Mouse (Mus musculus): ENCODE results near the gene Cdh22.

The Cdh22 gene

DNA sequence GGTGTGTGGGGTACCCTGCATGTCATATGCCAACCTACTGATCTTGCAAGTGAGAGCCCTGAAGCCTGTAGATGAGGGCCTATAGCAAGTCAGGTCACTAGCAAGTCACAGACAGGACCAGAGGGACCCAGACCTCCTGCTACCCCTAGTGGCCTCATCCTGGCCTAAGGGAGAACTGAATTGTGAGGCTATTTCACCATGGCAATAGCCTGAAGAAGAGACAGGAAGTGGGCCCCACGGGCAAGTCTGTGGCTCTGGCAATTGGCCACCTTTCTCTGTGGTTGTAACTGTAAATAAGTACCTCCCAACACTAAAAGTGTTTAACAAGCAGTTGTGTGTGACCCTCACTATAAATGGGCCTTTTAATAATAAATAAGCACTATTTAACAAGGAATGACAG lies 16.2 kb upstream of the Cdh22 start:
- 36% methylated on average over 1 of the region's 1 CpGs for WGBS

DNA sequence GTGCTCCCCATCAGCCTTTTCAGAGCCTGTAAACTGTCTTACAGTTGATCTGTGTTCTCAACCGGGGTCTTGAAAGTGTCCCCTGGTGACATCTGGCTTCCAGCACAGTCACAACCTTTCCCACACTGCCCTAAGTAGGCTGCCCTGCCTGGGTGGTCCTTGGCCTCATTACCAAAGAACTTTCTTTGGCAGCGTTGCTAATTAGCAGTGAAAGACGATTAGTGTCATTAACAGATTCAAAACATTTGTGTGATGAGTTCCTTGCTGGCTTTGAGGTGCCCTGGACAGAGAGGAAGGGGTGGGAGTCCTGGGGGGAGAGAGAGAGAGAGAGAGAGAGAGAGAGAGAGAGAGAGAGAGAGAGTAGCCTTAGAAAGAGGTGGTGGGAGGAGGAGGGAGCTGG lies 14.3 kb upstream of the Cdh22 start:
- WGBS: 41% methylated on average over 3 of the region's 3 CpGs

DNA sequence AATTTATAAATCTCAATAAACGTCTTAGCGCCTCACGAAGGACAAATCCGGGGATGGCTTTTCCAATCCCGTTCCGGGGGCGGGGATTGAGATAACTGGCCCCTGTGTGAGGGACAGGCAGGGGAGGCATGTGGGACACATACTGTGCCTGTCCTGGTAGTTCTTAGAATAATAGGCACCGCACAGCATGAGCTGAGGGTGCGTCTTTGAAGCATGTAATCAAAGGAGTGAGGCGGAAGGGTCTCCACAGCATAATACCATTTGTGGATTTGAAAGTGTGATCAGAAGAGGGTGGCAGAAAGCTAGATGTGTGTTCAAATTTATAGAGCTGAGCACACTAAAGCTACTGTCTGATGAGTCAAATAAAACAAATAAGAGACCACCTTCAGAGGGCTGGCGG lies 11.7 kb upstream of the Cdh22 start:
- 61% methylated on average over 11 of the region's 11 CpGs for WGBS

DNA sequence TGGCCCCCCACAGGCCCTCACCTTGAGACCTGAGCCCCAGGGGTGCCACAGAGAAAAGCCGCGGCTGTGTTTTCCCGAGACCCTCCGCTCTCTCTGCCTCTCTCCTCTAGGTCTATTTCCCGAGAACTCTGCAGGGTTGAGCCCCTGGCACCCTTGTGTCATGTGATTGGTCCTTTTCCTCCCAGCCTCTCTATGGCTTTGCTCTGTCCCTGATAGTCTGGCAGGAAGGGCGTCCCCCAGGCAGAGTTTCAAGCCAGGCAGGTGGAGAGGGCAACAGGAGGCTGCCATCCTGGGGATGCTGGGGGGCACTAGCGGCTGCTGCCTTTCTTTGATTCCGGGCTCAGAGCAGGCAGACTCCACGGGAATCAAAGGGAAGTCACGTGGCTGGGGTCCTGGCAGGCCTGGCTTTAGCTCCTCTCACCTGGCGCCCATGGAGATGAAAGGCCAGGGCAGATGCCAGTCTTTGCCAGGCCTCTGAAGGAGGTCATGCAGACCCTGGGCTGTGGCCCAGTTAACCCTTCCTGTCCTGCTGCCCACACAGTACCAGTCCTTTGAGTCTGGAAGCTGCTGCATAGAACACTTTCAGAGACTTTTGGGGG lies 8.6 kb upstream of the Cdh22 start:
- WGBS: 40% methylated on average over 11 of the region's 11 CpGs

DNA sequence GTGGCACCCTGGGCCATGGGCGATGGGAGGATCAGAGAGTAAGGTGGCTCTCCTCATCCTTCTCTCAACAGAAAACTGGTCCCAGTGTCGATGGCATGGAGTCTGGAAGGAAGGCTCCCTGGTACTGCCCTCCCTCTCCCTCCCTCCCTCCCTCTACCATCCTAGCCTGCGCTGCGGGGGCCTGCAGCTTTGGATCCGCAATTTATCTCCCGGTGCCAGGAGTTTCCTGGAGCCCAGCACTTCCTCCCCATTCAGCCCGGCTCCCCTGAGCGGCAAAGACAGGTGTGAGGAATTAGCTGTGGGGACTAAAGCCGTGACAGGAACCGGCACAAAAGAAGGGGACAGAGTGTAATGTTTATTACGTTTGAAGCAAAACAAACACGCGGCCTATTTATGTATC lies 7.9 kb upstream of the Cdh22 start:
- 20% methylated on average over 13 of the region's 13 CpGs for WGBS

DNA sequence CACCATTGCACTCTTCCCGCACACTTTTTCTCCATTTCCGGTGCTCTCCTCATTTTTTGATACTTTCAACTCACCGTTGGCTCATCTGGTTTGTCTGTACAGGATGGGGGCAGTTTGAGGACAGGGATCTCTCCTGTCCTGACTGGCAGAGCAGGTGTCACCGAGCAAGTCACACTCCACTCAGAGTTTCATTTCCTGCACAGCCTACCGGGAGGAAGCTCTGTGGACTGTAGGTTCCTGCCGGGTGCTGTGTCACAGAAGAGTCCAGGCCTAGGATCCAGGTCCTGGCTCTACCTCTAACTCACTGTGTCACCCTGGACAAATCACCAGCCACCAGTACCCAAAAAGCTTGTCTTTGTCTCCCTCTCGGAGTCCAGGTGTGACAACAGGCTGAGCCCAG lies 7.1 kb upstream of the Cdh22 start:
- WGBS: 73% methylated on average over 7 of the region's 7 CpGs

DNA sequence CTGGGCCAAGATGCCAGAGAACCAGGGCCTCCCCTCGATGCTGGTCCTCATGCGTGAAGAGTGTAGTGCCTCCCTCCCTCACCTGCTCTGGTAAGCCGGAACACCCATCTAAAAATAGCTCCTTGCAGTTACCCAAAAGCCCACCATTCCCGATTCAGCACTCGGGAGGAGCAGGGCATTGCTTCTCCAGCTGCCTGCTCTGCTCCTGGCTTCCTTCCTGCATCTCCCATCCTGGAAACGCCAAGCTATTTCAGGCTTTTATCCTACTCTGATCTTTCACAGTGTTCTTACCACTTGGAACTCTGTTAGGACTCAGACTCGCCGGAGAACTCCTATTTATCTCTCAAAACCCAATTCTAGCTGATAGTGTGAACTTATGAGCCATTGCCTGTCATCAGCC lies 5.7 kb upstream of the Cdh22 start:
- WGBS: 23% methylated on average over 8 of the region's 8 CpGs

DNA sequence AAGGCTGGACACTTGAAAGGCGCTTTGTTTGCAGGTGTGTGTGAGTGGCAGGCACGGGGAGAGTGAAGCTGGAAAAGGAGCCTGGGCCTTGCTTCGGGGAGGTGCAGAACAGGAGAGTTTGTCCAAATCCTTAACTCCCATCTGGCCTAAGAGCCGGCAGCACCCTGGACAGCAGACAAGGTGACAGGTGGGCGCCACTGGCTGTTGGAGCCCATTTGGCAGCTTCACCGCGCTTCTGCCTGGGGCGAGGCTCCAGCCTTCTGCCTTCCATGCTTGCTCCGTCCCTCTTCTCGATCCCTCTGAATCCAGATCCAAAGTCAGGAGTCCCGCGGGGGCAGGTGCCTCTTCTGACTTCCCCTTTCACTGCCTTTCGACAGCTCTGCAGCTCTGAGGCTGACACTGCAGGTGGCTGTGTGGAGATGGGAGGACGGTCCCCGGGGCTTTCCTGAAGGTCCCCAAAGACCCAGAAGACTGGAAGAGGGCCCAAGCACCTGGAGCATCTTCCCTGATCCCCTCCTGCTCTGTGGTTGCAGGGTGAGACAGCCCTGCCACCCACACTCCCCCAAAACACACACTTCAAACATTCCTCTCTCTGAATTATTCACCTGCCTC lies 5.0 kb upstream of the Cdh22 start:
- 52% methylated on average over 15 of the region's 15 CpGs for WGBS

DNA sequence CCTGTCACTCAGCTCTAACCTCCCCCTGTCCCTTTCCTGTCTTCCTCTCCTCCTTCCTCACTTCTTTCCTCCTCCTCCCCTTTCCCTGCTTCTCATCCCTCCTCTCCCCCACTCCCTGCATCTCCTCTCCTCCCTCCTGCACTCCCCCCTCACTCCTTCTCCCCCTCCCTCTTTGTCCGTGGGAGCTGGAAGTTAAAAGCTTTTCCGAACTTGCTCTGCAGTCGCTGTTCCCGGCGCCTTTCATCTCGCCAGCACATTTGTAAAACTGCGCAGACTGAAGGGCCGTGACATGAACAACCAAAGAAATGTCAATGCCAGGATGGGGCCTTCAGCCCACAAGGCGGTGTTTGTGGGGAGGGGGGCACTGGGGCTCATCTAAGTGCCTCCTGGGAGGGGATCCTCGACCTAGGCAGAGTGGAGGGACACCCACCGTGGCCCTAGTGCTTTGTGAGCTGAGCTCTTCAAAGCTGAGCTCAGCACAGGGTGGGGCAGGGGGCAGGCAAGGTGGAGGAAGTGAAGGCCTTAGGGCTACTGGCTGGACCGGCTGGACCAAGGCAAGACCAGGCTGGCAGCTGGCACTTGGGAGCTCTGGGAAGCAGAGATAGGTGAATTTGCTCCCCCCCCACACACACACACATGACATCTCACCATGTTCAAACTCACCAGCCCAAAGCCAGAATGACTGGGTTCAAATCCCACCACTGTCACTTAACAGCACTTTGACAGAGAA lies 3.9 kb upstream of the Cdh22 start:
- 18% methylated on average over 12 of the region's 12 CpGs for WGBS

DNA sequence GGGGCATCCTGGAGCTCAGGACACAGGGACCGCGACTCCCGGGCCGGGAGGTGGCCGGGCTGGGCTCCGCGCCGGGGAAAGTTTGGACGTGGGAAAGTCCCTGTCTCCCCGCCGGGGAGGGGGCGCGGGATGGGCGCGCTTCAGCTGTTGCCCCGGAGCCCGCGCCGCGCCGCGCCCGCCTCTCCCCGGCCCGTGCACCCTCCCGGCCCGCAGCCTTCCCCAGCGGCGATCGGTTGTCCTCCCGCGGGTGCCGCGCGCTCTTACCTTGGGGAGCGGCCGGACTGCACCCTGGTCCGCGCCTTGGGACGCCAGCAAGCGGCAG lies 401 bp downstream of the Cdh22 start:
- under 1% methylated on average over 41 of the region's 41 CpGs for WGBS

DNA sequence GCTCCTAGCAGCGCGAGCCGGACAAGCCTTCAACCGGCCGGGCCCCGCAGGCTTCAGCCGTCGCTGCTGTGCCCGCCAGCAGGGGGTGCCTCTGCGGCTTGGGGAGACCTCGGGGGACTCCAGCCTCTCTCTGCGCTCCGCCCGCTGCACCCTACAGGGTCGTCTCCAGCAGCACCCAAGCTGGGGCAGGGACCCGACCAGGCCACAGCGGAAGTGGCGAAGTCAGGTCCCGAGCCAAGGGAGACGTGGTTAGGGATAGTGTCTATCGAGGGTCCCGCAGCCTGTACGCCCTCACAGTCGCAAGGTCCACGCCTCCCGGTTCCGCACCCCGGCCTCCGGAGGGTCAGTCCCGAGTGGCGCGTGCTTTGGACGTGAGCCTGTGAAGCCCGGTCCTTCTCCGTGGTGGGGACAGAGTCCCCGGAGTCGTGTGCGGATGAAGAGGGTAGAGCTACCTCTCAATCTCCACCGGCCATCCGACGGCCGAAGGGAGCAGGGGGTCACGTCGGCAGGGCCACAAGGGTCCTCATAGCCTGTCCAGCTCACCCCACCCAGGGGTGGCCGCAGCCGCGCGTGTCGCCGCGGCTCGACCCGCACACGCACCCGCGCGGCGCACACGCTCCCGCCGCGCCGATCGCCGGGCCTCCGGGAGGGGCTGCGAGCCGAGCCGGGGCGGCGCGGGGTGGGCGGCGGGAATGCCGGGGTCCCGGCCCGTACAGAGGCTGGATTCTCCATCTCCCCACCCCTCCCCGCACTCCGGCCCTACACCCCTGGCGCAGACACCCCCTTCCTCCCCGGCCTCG lies 962 bp downstream of the Cdh22 start:
- WGBS: 1% methylated on average over 72 of the region's 82 CpGs

DNA sequence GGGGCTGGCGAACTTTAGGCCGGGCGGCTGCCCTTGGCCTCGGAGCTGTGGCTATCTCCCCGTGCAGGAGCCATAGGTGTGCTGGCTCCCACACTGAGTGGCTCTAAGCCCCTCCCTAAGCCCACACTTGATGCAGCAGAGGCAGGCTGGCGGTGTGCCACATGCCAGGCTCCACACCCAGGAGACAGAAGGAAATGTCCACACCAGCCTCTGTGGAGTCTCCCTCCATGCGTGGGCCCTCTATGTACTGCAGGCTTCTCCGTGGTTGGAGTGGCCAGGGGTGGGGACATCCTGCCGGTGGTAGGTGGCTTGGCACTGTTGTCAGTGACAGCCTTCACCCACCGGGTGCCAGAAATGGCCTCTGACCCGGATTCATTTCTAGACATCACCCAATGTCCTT lies 5.6 kb downstream of the Cdh22 start:
- WGBS: 80% methylated on average over 11 of the region's 11 CpGs

DNA sequence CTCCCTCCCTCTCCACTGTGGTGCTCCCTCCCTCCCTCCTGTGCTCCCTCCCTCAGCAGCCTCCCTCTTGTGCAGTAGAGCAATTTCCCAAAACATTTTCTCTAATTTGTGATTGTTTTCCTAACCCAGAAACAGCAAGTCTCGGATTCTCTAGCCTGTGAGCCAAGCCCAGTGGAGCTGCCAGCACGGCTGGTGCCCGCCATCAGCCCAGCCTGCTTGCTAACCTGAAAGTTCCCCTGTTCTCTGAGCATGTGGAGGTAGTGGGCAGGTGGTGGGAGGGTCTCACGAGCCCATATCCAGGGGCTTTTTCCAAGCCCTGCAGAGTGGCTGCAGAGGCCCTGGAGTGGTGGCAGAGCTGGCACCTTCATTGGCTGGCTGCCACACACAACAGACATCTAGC lies 10.8 kb downstream of the Cdh22 start:
- WGBS: 23% methylated on average over 4 of the region's 4 CpGs

DNA sequence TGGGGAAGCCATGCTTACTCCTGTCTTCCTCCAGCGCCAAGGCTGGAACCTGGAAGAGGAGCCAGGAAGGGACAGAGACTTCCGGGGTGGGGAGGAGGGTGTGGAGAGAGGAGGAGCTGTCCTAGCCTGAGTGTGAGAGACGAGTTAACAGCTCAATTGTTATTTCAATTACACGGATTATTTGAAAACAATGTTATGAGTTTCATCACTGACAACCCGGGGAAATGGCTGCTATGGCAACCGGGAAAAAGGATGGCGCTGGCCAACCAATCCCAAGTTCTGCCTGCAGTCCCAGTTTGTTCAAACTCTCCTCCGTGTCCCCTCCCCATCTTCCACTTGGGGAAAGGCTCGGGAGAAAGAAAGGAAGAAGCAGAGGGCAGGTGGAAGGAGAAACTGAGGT lies 12.7 kb downstream of the Cdh22 start:
- 13% methylated on average over 9 of the region's 9 CpGs for WGBS

DNA sequence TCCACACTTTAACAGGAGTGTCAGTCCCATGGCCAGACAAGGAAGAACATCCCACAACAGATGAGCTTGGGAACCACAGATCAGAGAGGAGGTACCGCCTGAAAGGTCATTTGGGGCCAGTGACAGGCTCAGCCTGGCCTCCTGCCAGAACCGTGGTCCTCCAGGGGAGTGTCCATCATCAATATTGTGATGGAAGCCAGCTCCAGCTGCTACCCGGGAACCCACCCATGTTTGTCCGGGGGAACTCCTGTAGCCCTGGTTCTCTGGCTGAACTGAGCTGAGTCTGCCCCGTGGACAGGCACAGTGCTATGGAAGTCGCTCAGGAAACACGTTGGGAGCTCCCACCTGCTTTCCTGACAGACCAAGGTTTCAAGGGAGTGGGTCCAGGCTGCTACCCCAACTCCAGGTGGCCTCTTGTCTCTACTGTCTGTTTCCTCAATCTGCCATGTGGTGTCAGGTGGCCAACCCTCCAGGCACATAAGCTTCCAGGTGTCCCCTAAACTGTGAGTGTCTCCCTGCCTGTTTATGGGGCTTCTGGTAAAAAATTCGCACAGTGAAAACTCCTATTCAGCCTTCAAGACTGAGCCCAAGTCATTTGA lies 14.2 kb downstream of the Cdh22 start:
- WGBS: 82% methylated on average over 8 of the region's 8 CpGs

DNA sequence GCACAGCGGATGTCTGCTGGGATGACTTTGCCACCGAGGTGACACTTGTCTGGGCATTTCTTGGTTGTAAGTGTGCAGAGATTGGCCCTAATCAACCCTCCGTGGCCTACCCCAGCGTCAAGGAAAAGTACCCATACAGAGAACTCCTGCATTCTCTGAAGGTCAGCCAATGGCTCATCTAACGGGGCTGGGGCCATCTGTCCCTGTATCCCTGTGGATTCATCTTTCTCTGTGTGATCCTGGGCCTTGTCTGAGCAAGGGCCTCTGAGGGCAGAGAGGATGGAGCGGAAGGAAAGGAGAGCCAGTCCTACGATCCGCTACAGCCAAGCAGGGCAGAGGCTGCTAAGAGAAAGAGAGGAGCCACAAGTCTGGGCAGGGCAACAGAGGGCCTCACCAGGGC lies 15.7 kb downstream of the Cdh22 start:
- 91% methylated on average over 8 of the region's 8 CpGs for WGBS

DNA sequence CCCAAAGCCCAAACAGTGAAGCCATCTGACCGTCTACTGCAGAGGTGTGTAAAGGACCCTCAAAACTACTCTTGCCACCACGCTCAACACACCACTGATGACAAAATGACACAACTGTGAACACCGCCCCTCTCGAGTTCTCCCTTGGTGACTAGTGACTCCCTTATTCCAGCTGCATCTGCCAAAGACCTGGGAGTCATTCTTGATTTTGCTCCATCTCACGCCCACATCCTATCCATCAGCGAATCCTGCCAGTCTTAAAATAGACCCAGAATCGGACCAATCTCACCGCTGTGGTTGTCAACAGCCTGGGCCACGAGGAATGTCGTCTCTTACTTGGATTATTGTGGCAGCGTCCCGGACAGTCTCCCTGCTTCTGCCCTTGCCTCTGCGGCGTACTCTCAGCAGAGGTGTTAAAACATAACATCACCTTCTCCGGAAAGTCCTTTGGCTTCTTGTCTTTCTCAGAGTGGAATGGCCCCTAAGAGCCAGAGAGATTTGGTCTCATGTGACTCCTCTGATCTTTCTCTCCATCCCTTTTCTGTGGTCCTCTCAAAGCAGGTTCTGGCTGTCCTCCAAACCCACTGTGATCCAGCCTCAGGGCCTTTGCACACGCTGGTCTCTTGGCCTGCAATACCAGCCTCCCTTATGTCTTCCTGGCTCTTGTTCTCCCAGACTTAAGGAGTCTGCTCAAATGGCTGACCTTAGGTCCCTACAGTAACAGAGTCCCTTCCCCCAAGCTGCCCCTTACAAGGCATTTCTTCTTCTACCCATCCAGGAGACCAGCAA lies 17.1 kb downstream of the Cdh22 start:
- WGBS: 71% methylated on average over 16 of the region's 16 CpGs

DNA sequence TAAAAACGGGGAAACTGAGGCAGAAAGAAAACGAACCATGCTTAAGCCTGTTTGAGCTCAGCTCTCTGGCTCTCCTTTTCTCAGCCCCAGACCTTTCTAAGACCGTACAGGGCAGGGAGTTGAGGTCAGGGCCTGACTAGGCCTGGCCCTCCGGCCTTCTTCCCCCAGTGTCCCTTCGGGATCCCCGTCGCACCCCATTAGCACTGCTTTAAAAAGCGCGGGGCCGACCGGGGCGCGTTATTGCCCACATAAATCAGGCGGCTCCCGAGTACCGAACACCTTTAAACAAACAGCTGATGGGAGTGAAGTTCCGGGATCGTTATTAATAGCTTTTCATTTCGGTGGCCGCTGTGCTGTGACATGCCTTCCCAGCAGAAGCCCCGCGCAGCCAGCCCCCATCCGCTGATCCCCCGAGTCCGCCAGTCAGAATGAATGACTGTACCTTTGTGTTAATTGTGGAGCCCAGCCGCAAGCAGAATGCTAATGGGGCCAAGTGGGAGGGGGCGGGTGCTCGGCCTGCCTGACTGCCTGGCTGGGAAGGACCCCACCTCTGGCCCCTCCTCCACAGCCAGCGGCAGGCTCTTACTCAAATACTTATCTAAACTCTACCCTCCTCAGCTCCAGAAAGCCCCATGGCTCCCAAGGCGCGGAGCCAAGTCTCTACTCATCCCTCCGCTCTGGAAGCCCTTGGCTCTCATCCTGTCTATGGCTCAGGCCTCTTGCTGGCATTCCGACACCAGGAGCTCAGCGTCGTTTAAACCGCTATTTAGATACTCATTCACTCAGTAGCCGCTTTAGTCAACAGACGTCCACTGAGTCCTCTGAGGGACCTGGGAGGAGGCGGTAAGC lies 19.3 kb downstream of the Cdh22 start:
- 19% methylated on average over 39 of the region's 39 CpGs for WGBS

DNA sequence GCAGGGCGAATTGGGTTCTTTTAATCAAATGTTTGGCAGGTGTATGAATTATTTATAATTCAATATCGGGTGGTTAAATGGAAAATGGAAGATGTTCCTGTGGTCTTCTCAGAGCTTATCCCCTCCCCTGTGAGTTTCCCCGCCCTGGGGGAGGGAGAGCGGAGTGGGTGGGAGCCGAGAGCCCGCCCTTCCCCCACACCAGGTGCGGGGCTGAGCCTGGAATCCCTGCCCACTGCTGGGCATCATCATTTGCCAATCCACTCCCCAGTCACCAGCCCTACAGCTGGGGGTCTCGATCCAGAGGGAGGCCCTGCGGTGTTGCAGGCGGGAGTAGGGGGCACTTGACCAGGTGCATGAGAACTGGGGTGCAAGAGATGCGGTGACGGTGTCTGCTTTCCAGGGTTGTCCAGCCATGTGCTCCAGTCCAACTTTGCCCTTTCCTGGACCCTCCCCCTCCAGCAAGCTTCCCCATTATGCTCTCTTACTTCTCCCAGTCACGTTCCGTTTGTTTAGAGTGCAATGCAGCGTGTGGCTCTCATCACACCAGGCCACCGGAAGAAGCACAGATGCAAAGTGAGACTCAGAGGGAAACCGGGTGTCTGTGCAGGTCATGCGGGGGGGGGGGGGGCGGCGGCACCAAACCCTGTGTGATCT lies 23.1 kb downstream of the Cdh22 start:
- WGBS: 20% methylated on average over 20 of the region's 20 CpGs

DNA sequence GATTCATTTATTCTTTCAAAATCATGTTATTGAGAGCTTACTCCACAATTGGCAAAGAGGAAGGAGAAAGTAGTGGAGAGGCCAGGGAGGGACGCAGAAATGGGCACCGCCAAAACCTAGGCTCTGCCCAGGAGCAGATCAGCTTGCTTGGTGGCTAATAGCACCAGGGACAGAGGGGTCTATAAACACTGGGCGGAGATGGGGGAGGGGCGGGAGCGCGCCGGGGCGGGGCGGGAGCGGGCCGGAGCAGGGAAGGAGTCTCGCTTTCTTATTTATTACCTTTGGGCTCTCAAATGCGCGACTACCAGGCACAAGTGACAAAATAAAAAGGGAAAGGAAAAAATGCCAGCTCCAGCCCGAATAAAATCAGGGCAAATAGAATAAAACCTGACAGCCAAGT lies 23.7 kb downstream of the Cdh22 start:
- 10% methylated on average over 15 of the region's 15 CpGs for WGBS
